In genomic region chr11:58235152-58235551, GRCm38 (mm10) we compare ENCODE assay signal across 10 mouse cellular contexts. TPM values are rescaled to one million over a fixed set of nuclear protein-coding genes. Genes with fewer than 3 reads are reported as not detected.
A peak's percentile ranks its signal among the peaks of the same experiment; 100 is the strongest.
DNase-seq lines count a peak whose midpoint lies in the region; ATAC-seq and TF ChIP-seq lines count a peak whose summit lies in the region.
"Had no signal": no experiment of that assay in that cellular context is flagged by ENCODE, and none has a peak within 500 bp of the region (broad histone marks: within the 10 kb centered on the region; RNA-seq: fewer than 3 reads in every experiment).

No protein-coding gene starts in this region.

- peak; percentile 24 to 28 for DNase-seq in cerebellum, postnatal 10 days
- DNase-seq in cerebellum, adult 9-10 months, result no peak
- peak in 1 of 2 experiments; percentile 25 for DNase-seq in spleen, adult 2 months (ENCODE audit: low read depth in 1 of 2, low spot score in 2 of 2)
- DNase-seq in spleen, postnatal 14 days (ENCODE audit: low spot score in 2 of 2), result no peak
- peak; percentile 56 for DNase-seq in mesoderm, embryonic 11.5 days (ENCODE audit: low read depth, low spot score)
- DNase-seq in right cerebral cortex, postnatal 14 days, result no peak
- DNase-seq in left cerebral cortex, postnatal 14 days (ENCODE audit: low spot score in 2 of 2), result no peak

- 34% methylated on average over 6 of the region's 6 CpGs for WGBS in spleen, adult 2 months

- H3K27me3 ChIP-seq in spleen, adult 2 months (ENCODE audit: control insufficient read depth, insufficient read depth, low read length), result no peaks in the 10 kb centered on the region
- H3K27me3 ChIP-seq: hindbrain, embryonic 15.5 days; neural tube, embryonic 13.5 days had no signal

- peak; percentile 53 to 54; a peak in 2 of 4 replicates for ATAC-seq in hematopoietic stem cell, adult 5-6 weeks (replicated peaks in 1 of 2; ENCODE audit: insufficient read depth in 1 of 2, low FRiP score in 2 of 2, low TSS enrichment in 1 of 2, low read depth in 1 of 2, poor library complexity in 2 of 2, severe bottlenecking in 2 of 2)

- no peak overlapping the region for H3K27ac ChIP-seq in spleen, adult 2 months (ENCODE audit: insufficient read depth, low read length)
- H3K27ac ChIP-seq: hindbrain, embryonic 15.5 days; neural tube, embryonic 13.5 days had no signal

- intact Hi-C loops in left cerebral cortex, postnatal 14 days (cut with DNase I), result no loop called here

- H3K4me3 ChIP-seq in spleen, adult 2 months (ENCODE audit: extremely low read depth, insufficient read depth, insufficient read length), result no peak overlapping the region
- H3K4me3 ChIP-seq: hindbrain, embryonic 15.5 days; neural tube, embryonic 13.5 days had no signal

- TF ChIP-seq CTCF in spleen, adult 2 months (IDR thresholded peaks at IDR 0.05; ENCODE audit: extremely low read depth, insufficient read depth, insufficient read length, insufficient replicate concordance), result peak; percentile 57; the same call in 1 of the 2 replicates

- peaks cover 3% of the 10 kb centered on the region; the same call in 1 of the 2 replicates for H3K4me1 ChIP-seq in spleen, adult 2 months (ENCODE audit: control insufficient read depth, insufficient read depth, insufficient read length)
- H3K4me1 ChIP-seq: hindbrain, embryonic 15.5 days had no signal

- no peak for TF ChIP-seq POLR2A in spleen, adult 2 months (IDR thresholded peaks at IDR 0.05; ENCODE audit: low read depth, low read length)

- no peaks in the 10 kb centered on the region for H3K36me3 ChIP-seq in spleen, adult 2 months (ENCODE audit: control insufficient read depth, insufficient read depth, low read length)
- H3K36me3 ChIP-seq: hindbrain, embryonic 15.5 days; neural tube, embryonic 13.5 days had no signal

RNA-seq across cellular contexts. Expression of gene Irgm2, which starts 35.7 kb away (rescaled TPM):
- 18.3 and 21.1 TPM in 2 replicates for polyA plus RNA-seq in spleen, adult 2 months (2012; rRNA removed)
- 26.0 and 28.2 TPM in 2 replicates for total RNA-seq in hematopoietic stem cell, adult 5-6 weeks (2017)
- total RNA-seq in left cerebral cortex, postnatal 14 days (2021), result 1 to 10 TPM; 1.6 to 1.7 TPM

RNA-seq across cellular contexts. Expression of gene Igtp, which starts 35.8 kb away (rescaled TPM):
- polyA plus RNA-seq in spleen, adult 2 months (2012; rRNA removed), result 25.4 and 27.3 TPM in 2 replicates
- 29.5 and 30.8 TPM in 2 replicates for total RNA-seq in hematopoietic stem cell, adult 5-6 weeks (2017)
- total RNA-seq in left cerebral cortex, postnatal 14 days (2021), result 1 to 10 TPM; 2.1 TPM

RNA-seq across cellular contexts. Expression of gene 4930438A08Rik, which starts 39.4 kb away (rescaled TPM):
- polyA plus RNA-seq in spleen, adult 2 months (2012; rRNA removed), result 0.53 and 0.63 TPM in 2 replicates
- total RNA-seq in hematopoietic stem cell, adult 5-6 weeks (2017), result 2.7 and 10.8 TPM in 2 replicates
- not detected for total RNA-seq in left cerebral cortex, postnatal 14 days (2021)
- polyA plus RNA-seq: hindbrain, embryonic 15.5 days; neural tube, embryonic 13.5 days had no signal

Comparison
In these comparisons a context has a peak if more than half of its experiments do, and no peak if none do; other contexts are left out.
1. DNase-seq: peak in cerebellum, postnatal 10 days (2 of 2) and mesoderm, embryonic 11.5 days (single experiment); none in cerebellum, adult 9-10 months (single experiment), spleen, postnatal 14 days (0 of 2), right cerebral cortex, postnatal 14 days (single experiment) and left cerebral cortex, postnatal 14 days (0 of 2).
2. RNA of gene Irgm2, which starts 35.7 kb away (total RNA-seq): 26.0 to 28.2 TPM in hematopoietic stem cell, adult 5-6 weeks; 1.6 to 1.7 TPM in left cerebral cortex, postnatal 14 days; every median in the first group is over 10 times any median in the second.